Mouse (Mus musculus) E14TG2a.4 (cell line): Measurements from ENCODE around the gene Eps8.

Source experiments
- CTCF ChIP-seq: conservative IDR thresholded peaks from 2 replicates; pipeline ENCODE4 v1.5.1; 2014; ENCODE audit warnings: low read length
- POU5F1 ChIP-seq: IDR thresholded peaks from 2 replicates; pipeline ENCODE4 v1.6.1; 2014; ENCODE audit warnings: low read length, borderline replicate concordance

DNA sequence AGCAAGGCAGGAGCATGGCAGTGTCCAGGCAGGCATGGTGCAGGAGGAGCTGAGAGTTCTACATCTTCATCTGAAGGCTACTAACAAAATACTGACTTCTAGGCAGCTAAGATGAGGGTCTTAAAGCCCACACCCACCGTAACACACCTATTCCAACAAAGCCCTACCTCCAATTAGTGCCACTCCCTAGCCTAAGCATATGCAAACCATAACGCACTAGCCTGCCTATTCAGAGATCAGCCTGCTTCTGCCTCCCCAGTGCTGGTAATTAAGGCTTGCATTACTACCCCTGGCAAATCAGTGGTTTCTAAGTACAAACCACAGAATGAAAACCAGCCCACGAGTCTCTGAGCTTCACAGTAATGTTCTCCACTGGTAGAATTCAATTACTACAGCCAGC is 15.2 kb upstream of the Eps8 start:
- TF ChIP-seq CTCF: no peak
- TF ChIP-seq POU5F1: no peak
